Mouse (Mus musculus) retina, postnatal 7 days (tissue): ENCODE data around the gene Lrwd1.

Source experiments
- DNase-seq: peaks from one replicate; pipeline ENCODE4 v3.0.0-alpha.2; 2012; ENCODE audit warnings: low read depth, low spot score

Lrwd1 gene

DNA sequence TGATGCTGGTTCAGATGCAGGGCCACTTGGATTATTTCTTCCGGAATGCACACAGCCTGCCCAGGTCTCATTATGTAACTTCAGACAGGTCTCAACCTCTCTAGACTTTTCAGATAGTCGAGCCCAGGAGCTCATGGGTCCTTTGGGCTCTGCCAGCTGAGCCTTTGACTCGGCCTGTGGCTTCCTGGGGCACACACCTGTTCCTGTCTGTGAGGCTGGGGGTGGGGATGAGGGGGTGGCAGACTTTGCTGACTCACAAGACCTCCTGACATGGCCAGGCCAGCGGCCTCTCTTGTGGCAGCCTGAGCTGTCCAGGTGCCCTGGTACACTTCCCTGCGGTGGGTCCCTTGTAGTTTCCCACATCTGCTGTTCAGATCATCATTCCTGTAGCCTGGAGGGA, 43.9 kb downstream of the Lrwd1 start:
- no peak for DNase-seq

DNA sequence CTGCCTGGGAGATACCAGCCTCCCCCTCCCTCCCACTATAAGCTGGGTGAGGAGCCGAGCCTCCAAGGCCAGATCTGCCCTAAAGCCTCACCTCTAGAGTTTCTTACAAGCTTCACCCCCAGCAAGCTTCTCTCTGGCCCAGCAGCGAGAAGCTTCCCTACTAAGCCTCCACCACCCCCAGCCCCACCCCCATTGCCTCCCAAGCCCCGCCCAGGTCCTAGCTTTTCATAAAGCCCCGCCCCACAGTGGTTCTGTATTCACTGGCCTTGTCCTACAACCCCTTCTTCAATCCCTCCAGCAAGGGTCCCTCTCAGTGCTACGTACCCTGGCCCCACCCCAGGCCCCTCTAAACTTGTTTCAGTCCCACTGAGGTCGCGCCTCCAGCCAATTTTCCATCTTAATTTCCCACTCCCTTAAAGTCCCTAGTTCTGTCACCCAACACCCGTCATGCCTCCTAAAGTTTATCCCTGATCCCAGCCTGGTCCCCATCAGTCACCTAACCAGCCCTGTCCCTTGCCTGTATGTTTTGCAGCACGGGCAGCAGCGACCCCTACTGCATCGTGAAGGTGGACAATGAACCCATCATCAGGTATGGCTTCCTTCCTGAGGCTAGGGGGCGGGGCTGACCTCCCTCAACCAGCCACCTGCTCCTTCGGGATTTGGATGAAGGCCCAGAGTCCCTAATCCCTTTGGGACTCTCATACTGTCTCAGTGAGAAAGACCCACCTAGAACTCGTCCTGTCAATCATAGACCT, 46.9 kb downstream of the Lrwd1 start:
- no peak for DNase-seq

DNA sequence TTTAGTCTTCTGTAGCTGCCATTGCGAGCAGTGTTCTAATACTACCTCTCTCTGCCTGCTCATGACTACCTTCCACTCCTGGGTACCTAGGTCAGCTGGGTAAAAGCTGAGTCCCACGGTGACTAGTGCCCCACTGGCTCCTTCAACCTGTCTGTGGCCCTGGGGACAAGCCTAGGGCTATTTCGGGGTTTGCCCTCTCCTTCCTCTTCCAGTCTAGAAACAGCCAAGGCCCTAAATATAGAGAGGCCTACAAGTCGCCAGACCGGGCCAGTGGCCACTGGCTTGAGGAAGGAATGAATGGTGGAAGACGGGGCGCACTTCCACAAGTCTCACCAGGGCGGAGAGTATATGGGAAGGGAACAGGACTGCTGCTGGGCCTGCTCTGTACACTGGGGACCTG, 49.6 kb downstream of the Lrwd1 start:
- no peak for DNase-seq

DNA sequence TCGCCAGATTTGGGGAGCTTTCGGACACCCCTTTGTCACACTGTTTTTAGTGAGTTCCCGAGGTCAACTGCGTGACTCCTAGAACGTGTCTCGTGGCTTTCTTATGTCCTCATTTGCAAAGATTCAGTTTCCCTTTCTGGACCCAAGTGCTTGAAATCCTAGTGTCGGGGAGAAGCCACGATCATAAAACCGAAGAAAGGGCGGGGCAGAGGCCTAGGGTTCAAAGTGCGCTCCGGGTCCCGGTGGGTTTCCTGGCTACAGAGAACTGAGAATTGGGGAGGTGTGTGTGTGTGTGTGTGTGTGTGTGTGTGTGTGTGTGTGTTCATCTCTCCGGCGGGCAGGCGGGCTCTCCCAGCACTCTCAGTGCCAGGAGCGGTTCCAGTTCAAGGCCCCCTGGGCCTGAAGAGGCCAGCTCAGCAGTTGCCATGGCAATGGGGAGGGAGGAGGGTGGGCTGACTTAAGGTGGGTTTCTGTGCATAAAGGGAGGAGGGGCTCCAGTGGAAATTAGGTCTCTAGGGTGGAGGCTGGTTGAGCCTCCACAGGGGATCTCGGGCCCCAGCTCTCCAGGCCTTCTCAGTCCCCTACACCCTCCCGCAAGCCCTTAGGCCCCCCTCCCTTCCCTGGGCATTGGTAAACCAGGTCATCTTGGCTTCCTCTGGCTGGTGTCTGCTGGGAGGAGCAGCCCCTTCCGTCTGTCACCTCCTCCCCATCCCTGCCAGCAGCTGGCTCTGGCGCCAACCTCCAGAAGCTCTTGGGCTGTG, 50.8 kb downstream of the Lrwd1 start:
- DNase-seq: no peak

DNA sequence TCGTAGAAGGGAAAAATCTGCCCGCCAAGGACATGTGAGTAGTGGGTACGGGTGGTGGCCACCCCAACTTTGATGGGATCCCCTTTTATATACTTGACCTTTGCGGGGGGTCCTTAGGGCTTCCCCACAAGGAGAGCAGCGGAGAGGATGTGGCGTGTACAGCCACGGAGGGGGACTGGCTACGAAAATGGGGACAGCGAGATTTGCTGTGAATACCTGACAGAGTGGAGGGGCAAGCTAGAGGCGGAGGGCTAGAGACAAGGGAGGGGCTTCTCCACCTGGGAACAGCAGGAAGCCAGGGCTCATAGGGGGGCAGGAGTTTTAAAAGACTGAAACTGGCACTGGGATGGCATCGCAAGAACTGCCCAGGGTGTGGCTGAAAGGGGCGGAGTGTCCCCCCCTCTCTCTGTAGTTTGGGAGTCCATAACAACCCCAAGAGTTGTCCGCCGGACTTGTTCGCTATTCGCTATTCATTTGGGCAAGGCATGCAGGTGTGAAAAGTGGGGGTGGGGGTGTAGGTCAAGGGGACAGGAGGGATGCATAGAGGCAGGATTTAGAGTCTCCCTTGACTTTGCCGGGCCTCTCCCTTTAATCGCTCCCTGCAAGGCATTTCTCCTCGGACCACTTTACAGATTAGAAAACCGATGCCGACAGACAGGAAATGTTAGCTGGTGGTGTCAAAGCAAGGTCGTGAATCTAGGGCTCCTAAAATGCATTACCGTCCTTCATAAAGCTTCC, 51.6 kb downstream of the Lrwd1 start:
- DNase-seq: no peak

DNA sequence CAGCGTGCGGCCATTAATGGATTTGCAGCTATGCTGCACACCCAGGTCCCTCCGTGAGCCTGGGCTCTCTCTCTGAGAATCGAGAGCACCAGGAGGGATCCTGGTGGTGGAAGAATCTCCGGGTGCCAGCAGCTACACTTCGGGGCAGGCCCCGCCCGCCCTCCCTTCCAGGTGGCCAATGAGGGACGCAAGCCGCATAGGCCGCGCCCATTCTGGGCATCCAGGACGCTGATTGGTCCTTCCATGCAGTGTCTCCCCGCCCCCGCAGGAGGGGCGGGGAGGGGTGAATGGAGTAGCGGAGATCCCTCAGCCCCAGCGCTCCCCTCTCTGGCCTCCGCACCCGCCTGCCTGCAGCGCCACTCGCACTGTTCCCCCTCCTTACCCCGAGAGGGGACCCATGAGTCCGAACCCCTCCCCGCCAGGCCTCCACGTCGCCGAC, 52.2 kb downstream of the Lrwd1 start, which contains the start of gene Rasa4:
Gene Rasa4, plus strand, starts transcription at position 248 of the 439 bp plus-strand sequence.
- DNase-seq: peak; percentile 94

DNA sequence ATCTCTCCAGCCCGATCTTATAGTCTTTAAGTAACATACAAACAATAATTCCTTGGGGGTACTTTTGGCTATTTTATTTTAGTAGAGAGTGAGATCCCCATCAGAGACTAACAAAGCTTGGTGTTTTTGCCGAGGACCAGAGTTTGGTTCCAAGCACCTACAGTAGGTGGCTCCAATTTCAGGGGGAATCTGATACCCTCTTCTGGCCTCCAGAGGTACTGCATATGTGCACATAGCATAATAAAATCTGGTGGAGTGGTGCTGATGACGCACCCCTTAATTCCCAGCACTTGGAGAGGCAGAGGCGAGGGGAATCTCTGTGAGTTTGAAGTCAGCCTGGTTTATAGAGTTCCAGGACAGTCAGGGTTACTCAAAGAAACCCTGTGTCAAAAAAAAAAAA, 53.5 kb downstream of the Lrwd1 start:
- DNase-seq: no peak

DNA sequence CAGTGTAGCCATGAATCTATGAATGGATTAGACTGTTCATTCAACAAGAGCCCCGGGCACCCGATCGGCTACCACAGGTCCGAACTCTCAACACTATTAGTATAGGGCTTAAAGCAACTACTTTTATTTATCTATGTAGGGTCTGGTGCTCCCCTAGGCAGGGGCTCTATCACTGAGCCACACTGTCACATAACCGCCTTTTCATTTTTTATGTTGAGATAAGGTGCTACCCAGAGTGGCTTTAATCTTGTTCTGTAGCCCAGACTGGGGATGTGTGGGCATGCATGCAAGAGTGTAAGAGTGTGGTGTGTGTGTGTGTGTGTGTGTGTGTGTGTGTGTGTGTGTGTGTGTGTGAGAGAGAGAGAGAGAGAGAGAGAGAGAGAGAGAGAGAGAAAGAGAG, 57.7 kb downstream of the Lrwd1 start:
- no peak for DNase-seq

DNA sequence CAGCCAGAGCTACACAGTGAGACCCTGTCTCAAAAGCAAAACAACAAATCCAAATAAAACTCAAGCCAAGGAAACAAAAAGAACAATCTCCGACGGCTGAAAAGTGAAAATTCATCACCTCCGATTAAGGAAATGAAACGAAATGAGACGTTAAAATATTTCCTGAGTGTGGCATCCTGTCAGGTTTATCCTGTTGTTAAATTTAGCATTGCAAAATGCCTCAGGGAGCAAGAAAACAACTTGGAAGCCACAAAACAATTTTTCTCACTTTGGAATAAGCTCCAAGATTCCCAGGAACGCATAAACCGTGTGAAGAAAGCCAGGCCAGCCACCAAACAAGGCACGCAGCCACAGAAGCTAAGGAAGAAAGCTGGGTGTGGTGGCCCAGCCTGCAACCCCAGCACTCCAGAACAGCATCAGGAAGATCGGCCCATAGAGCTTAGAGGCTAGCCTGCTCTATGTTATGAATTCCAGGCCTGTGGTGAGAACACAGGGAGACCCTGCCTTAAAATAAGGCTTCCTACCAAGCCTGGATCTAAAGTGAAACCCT, 58.8 kb downstream of the Lrwd1 start:
- DNase-seq: no peak

DNA sequence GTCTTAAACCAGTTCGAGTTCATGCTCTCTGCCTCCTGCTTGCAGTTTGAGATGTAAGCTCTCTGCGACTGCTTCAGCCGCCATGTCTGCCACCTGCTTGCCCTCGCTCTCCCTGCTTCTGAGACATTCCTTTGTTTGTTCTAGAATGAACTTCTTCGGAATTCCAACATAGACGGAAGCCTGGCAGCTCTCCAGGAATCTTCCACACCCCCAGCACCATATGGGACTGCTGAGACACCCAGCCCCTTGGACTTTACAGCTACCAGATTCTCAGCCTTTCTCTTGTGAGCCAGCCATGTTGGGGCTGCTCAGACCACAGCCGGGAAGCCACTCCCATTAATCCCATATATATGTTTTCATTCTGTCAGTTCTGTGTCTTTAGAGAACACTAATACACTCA, 59.6 kb downstream of the Lrwd1 start:
- DNase-seq: no peak

DNA sequence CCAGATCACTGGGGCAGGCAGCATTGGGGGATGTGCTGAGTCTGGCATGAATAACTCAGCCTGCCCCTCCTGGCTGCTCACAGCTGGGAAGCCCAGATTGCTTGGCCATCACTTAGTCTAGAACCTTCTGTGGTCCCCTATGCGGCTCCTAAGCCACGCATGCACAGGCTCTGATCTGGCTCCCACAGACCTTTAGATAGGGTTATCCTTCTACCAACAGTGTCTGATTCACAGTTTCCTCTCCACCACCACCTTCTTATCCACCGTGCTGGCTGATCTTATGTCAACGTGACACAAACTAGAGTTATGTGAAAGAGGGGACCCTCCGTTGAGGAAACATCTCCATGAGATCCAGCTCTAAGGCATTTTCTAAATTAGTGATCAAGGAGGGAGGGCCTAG, 60.8 kb downstream of the Lrwd1 start:
- no peak for DNase-seq

DNA sequence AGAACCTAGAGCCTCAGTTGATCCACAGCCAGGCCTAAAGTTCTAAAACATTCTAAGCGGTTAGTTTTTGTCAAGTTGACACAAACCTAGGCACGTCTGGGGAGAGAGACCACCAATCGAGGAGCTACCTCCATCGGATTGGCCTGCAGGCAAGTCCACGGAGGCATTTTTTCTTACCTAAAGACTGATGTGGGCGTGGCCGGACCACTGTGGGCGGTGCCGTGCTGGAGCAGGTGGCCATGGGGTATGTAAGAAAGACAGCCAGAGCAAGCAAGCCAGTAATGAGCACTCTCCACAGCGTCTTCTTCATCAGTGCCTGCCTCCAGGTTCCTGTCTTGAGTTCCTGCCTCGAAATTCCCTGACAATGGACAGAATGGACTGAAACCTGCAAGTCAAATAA, 62.3 kb downstream of the Lrwd1 start:
- no peak for DNase-seq

DNA sequence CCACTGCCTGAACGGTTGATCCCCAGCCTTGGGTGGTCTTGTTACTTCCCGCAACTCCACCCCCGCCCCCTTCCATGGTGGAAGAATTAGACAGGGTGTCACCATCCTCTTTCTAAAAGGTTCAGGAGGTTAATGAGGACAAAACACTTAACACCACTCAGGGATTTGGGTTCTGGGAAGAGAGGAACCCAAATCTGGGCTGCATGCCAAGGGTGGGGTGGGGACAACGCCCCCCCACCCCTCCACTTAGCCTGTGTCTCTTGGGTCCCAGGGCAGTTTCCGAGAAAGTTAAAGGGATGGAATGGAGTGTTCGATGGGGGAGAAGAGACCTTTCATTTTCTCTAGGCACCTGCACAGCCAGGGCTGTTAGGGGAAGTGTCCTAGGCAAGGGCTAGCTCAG, 62.8 kb downstream of the Lrwd1 start:
- no peak for DNase-seq
